Mouse (Mus musculus) MEL-GATA-1-ER (cell line): ENCODE data around the gene Olfr455.

Experiments used
- DNase-seq: peaks from one replicate; pipeline ENCODE4 v3.0.0-alpha.2; 2012; ENCODE audit warnings: low read depth; ENCODE audit errors: extremely low read depth

The Olfr455 gene

DNA sequence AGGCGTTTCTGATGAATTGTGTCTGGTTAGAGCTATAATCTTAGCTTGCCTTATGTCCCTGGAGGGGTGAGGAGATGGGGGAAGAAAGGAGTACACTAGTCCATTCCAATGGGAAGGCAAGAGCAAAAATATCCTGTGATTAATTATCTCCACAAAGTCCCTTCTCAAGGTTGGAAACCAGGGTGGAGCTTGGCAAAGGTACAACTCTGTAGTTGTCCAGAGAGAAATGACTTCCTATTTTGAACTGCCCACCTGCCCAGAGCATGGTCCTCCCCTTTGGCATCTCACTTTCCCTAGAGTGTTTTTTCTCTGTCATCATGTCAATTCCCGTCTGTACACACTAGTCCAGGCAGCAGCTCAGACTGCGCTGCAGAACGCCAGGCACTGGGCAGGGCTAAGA is at the start of gene Olfr455:
TSS of gene Olfr455 (minus strand) at position 127 of the 400 bp plus-strand sequence.
- DNase-seq: no peak

DNA sequence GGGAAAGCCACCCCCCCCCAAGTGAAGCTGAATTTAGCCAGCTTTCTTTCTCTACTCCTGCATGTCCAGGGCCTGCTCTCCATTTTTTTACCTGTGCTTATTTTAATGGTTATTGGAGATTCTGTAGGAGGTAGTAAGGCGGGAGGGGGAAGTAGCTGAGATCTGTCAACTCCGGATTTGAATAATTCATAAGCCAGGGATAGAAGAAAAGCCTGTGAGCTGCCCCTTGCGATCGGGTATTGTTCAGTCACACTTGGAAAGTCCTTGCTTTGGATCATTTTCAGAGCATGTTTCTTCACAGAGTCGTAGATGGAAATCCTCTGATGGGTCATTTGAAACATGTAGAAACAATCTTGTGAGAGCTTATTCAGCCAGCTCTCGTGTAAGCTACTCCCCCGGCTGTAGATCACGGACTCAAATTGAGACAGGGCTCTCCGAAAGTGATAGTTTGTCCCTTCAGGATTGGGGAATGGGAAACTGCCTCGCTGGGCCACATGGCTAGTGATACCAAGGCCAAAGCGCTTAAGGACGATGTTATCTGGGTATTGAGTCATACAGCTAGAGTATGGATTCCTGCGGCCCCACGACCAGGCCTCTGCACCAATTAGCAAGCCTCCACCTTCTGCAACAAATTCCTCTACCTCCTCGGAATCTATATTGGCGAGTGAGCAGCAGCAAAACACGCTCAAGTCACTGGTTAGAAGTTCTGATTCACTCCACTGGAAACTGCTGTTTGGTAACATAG is 45.9 kb upstream of the Olfr455 start:
- no peak for DNase-seq

DNA sequence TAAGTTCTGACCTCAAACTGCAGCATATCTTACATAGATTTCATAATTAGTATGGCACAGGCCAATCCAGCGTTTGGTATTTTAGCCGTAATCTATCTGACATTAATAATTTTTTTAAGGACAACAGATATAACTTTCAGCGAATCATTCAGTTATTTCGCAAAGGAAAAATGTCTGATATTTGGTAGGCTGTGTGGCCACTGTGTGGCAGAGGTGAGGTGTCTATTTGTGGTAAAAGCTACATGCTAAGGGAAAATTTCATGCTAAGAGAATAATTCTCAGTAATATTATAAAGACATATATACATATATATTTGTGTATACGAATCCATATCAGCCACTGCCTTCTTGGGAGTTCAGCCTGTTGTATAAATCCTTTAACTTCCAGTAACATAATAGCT is 39.2 kb upstream of the Olfr455 start:
- DNase-seq: no peak

DNA sequence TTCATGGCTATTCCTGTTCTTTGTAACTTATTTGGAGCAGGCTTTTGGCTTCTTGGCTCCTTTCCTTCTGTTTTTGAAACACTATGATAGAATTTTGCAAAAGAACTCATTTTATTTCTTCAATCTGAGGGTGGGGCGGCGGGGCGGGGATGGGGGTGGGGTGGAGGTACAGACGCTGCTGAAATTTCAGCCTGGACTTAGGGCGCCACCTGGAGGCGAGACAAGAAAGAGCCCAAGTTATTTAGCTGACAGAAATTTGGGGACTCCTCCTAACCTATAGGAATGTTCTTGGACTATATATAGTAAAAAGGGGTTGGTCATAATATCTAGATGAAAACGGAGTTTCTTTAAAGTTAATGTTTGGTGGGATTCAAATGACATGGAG is 36.1 kb upstream of the Olfr455 start:
- DNase-seq: no peak

DNA sequence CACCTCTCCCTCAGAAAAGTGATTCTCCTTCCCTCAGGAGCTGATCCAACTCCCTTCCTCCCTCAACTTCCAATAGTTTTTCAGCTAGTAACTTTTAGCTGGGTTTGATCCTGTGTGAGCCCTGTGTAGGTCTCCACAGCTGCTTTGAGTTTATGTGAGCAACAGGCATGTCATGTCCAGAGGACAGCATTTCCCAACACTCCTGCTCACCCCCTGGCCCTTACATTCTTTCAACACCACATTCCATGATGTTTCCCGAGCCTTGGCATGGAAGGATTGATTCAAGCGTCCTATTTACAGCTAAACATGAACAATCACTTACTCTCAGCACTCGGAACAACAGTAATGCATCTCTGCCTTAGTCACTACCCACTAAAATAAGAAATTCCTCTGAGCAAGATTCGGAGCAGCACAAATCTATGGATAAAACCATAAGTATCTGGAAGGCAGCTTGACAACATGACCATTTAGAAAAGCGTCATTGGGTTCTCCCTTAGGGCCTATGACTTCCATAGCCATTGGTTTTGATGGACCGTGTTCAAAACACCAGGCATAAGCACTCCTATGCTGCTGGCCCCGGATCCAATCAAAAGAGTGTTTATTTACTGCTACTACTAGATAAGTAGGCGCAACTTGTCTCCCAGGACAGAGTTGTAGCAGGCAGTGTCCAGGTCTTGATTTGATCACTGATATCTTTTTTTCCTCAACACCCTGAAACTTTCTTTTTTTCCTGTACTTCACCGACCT is 35.5 kb upstream of the Olfr455 start:
- DNase-seq: no peak

DNA sequence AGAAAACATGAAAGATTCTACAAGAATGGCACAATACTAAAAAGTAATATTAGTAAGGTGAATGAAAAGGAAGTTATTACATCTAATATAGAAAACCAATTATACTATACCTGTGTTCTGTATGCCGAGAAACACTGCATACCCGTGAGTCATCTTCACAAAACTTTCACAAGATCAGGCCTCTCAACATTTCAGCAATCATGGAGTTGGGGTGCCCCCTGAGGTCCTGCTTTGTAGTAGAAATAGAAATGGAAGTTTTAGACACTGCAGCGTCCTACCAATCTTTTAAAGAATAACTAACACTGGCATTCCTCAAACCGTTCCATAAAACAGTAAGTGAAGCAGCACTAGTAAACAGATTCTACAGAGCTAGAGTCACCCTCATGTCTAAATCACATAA is 31.3 kb upstream of the Olfr455 start:
- no peak for DNase-seq

DNA sequence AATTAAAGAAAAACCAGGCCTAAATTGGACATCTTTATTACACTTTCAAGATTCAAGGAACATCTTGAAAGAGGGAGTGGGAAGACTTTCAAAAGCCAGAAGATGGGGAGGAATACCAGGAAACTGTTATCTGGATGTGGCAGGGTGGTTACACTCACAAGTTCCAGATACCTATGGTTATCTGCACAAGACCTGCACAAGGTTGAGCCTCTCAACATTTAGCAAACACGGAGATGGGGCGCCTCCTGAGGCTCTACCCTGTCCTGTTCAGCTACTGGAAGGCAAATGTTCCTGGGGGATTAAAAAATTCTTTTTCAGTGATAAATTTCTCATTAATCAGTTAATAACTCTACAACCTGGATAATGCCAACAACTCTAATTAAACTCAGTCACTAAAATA is 30.0 kb upstream of the Olfr455 start:
- no peak for DNase-seq

DNA sequence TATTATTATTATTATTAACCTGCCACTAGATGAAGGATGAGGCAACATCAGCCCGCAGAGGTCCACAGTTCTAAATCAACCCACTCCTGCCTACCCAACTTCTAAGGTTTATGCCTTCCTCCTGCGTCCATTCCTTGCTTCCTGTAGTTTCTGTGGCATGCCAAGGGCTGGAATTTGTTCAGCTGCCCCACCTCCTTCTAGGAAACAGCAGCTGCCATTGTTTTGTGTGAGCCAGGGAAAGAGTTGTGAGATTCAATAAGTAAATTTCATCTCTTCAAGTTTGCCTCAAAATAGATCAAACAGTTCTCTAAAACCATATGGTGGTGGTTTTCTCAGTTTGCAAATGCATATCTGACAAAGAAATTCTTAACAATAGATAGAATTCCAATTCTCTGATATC is 20.8 kb upstream of the Olfr455 start:
- DNase-seq: no peak

DNA sequence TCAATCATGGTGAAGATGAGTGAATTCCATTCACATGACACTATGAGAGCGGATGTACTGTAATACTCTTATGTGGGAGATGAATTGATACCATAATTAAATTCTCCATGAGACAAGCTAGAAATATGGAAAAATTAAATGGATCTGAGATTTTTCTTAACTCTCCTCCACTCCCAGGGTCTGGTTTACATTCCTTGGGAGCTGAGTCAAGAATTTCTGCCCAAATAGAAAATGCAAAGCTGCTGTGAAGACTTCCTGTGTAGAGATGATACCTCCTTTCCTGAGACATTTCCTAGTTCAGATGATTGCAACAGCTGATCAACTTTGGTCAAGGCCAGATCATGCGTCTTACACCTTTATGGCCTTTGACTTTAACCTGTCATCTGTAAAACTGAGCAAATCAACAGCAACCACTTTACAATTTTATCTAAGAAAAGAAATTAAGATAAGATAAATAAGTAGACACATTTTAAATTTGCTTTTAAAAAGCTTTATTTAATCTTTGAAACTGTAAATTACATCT is 18.8 kb upstream of the Olfr455 start:
- no peak for DNase-seq

DNA sequence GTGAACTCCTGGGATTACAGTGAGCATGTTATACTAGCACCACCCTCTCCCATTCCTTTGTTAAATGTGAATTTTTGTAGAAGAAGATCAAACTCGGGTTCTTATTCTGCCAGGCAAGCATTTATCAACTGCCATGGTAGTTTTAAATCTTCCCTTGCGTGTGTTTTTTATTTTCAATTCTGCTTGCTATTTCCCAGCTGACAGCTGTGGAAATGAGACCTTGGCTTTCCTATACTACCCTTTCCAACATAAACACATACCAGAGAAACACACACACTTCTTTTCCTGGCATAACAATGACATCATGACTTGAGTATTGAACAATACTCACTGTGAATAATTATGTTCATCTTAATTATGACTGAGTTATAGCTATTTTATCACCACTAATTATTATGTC is 14.9 kb upstream of the Olfr455 start:
- no peak for DNase-seq

DNA sequence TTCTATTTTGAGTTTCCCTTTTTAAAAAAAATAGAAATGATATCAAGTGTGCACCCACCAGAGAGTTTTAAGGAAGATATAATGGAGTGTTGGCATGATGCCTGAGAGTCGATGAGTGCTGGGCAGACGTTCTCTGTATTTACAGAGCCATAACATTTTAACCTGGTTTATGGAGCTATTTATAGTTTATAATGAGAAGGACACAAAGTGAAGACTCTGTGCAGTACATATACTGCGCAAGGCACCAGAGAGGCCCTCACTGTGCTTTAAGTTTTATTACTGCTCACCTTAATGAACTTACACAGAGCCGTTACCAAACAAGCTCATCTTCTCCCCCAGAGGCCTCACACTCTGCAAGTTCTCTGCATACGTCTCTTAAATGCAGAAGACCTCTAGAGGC is 13.5 kb upstream of the Olfr455 start:
- no peak for DNase-seq

DNA sequence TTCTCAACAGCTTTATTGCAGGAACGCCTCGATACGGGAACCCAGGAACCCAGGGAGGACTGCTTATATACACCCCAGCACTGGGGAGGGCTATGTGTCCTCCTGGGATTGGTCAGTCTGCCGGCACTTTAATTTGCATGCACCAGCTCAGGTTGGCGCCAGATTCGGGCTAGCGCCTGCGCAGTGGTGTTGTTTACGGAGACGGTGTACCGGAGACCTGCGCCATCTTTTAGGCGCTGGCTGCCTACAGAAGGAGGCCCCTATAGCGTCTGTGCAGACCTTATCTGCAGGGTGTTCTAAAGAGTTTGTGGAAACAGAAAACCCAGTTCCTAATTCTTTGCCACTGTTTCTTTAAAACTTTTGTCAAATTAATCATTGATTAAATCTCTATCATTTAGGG is 11.3 kb upstream of the Olfr455 start:
- DNase-seq: no peak

DNA sequence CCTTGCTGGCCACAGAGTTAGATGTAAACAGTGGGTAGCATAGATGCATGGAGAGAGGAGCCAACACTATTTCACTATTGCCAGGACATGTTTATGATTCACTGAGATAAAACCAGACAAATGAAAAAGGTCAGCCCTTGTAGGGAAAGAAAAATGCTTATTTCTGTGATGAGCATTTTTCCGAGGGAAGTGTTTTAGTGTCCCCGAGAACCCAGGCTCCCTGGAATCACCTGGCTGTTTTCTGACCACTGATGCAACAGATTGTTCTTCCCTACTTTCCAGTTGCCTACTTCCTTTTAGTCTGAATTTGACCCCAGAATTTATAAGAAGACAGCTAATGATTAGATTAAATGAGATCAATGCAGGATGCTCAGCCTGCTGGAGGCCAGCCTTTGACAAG is 1.2 kb downstream of the Olfr455 start:
- no peak for DNase-seq

DNA sequence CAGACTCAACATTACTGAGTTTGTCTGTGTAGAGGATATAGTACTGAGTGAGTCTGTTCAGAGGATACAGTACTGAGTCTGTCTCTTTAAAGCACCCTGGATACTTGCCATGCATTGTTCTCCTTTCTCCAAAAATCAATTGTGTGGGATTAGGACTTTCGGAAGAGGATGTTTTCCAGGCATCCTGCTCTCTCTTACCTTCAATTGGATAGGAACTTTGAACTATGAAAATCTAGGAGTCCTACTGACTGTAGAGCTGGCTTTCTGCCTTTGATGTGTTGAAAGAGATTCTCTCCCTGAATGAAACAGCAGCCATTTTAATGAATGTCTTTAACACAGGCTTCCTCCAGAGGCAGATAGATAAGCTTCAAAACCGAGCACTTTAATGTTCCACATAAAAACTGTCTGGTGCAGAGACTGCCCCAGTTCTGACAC is 1.9 kb downstream of the Olfr455 start:
- no peak for DNase-seq

DNA sequence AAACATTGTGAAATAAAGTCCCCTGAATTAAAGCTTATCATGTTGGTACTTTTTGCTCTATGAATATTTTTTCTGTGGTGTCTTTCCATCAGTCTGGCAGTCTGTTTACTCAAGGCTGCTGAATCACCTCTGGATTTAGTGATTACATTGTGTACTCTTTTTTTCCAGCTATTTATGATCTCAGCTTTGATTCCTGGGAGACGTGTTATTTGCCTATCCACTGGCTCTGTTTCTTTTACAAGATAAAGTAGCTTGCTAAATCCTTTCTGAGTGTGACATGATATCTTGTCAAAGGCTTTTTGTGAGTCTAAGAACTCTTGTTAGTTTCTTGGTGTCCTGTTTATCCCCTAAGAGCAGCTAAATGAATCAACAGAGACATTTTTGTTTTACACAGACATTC is 2.5 kb downstream of the Olfr455 start:
- DNase-seq: no peak

DNA sequence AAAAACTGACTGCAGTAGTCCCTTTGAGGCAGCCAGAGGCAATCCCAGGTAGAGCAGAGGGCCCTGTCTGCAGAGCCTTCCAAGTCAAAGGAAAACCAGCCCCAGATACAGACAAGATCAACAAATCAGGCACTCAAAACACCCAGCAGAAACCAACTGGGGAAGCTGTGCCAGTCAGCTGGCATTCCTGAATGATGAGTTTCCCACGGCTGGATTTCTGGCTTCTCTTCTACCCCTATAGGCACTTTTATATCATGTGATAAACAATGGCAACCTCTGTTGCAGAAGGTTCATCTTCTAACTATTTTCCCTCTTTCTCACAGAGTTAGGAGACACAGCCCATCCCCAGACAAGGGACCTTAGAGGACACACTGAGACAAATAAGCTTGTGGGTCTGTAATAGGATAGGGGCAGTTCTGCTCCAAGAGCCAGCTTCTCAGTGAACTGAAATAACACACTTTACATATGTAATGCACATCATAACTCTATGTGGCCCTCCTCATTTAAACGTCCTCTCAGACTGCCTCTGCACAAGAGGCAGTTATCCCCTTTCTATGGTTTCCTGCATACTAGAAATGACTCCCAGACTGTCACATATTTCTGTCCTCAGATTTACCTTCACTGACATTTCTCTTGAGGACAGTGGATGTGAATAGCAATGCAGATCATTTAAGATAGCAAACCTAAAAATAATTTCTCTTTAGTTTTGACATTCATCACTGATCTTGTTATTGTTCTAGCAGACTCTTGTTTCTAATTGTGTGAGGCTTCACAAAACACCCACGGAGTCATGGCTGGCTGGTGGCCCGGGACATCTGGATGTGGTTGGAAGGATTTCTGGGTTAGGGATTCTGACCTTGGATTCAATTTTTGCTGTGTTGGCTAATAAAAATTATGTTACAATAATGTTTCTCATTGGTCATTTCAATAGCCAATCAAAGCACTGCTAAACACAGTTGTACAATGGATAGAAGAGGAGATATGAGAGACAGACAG is 5.1 kb downstream of the Olfr455 start:
- DNase-seq: no peak

DNA sequence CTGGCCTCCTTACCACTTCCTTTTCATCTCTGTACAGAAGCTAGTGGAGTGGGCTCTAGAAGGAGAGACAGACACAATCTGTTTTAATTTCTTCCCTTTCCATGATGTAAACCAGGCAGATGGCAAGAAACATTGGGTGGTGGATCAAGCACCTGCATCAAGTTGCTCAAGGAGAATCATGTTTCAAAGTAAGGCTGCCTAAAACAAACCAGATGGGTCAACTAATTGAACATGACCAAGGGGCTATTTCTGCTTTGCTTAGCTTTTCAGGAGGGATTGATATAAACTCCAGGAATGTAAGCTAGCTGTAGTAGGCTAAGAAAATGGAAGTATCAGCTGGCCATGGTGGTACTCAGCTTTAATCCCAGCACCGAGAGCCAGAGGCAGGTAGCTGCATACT is 6.7 kb downstream of the Olfr455 start:
- DNase-seq: no peak

DNA sequence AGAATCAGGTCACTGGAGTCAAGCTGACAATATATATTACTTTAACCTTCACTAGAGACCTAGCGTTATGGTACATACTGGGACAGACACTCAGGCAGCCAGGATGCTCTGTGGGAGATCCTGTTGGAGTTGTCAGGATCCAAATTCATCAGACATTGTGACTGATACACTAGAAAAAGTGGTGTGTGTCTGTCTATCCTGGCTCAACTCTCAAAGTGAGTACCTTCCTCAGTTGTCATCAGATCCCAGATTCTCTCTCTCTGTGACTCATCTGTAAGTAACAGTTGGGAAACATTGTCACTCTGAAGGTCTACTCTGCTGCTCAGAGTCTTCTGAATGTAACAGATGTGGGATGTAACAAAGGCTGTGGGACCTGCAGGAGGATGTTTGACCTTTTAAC is 7.7 kb downstream of the Olfr455 start:
- DNase-seq: no peak

DNA sequence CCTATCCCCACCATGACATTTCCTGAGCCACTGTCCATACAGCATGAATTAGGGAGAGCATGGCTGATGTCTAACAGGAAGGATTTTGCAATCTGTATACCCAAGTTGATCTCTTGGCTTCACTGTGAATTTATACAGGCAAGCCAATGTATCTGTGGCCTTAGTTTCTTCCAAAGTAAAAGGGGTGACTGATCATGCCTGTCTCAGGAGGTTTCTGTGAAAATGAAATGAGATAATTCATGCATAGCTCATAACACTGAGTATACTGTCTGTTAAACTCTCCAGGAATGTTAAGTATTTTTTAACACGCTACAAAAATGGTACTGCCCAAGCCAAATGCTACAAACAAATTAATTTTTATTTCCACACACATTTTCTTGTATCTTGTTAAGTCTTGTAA is 33.9 kb downstream of the Olfr455 start:
- DNase-seq: no peak

DNA sequence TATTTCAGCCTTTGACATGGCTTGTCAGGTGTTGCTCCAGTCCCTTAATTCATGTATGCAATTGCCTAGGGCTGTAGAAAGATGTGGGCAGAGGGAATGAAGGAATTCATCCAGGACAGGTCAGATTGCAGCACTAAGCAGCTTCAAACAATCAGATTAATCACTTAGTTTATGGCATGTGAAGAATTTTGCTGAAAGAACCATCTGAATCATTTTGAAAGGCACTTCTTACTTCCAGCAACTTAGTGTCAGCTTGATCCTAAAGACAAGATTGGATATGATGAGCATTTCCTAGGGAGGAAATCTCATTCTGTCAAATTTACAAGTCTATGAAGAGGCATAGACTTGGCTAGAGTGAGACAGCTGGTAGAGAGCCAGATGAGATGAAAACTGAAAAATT is 38.1 kb downstream of the Olfr455 start:
- DNase-seq: no peak

DNA sequence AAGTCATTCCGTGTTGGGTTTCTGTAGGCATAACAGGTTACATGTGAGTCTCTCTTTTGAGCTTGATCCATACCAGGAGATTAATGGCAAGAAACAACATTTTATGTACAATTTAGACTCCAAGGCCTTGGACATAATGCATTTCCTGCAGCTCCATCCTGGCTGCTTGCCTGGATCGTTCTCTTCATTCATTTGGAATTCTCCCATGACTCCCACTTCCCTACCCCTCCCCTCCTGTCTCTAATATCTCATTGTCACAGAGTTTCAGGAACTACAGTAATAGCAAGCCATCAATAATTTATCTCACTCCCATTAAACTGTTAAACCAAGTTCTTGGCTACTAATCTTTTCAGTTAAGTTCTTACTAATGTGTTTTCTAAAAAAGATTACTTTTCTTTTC is 43.9 kb downstream of the Olfr455 start:
- DNase-seq: no peak

DNA sequence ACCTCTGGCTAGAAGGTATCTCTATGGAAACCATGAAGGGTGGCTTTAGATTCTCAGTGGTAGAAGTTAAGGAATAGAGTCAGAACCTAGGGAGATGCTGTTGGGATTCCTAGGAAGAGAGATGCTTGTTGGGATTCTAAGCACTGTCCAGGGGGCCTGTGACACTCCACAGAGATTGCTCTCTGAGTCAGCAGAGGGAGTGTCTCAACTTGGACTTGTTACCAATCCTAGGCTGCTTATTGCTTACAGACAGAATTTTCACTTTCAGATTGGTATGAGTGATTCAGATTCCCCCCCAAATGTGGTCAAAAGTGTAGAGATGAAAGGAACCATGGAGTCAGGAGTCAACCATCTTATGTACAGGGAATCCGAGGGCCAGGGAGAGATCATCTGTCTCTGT is 57.7 kb downstream of the Olfr455 start:
- no peak for DNase-seq
